Mouse (Mus musculus) hindbrain, embryonic 13.5 days (tissue): ENCODE results near the gene Alyref. TPM values are rescaled to one million over a fixed set of nuclear protein-coding genes. Genes with fewer than 3 reads are reported as not detected.

Experiments used
- ATAC-seq: fragments of 200-750 bp; cut with Nextera tagmentation; 2 replicates; pipeline ENCODE4 v1.8.0; 2017; ENCODE audit warnings: moderate TSS enrichment; ENCODE audit not compliant: low FRiP score
- H3K27ac ChIP-seq: fragments of 300-500 bp; sonication (generic); 2 replicates; pipeline ENCODE4 v1.5.1; 2015; ENCODE audit warnings: inconsistent platforms, mild to moderate bottlenecking, moderate library complexity
- H3K27me3 ChIP-seq: fragments of 300-500 bp; sonication (generic); 2 replicates; pipeline ENCODE4 v1.6.1; 2015; ENCODE audit warnings: mild to moderate bottlenecking, inconsistent platforms
- H3K36me3 ChIP-seq: fragments of 300-500 bp; sonication (generic); 2 replicates; pipeline ENCODE4 v1.6.1; 2015; ENCODE audit warnings: mild to moderate bottlenecking, inconsistent platforms
- H3K4me1 ChIP-seq: fragments of 300-500 bp; sonication (generic); replicated peaks from 2 replicates; pipeline ENCODE4 v1.6.1; 2015; ENCODE audit warnings: inconsistent platforms
- H3K4me2 ChIP-seq: fragments of 300-500 bp; sonication (generic); 2 replicates; pipeline ENCODE4 v1.6.1; 2015; ENCODE audit warnings: inconsistent platforms, mild to moderate bottlenecking, moderate library complexity
- H3K4me3 ChIP-seq: fragments of 300-500 bp; sonication (generic); 2 replicates; pipeline ENCODE4 v1.5.1; 2015; ENCODE audit warnings: mild to moderate bottlenecking, inconsistent platforms
- H3K9ac ChIP-seq: fragments of 300-500 bp; sonication (generic); 2 replicates; pipeline ENCODE4 v1.6.1; 2015; ENCODE audit warnings: mild to moderate bottlenecking, inconsistent platforms
- H3K9me3 ChIP-seq: fragments of 300-500 bp; sonication (generic); 2 replicates; pipeline ENCODE4 v1.6.1; 2016; ENCODE audit warnings: inconsistent platforms
- WGBS: fragments of 180-500 bp; shearing (Covaris S2); methylation state at CpG from one replicate; pipeline ENCODE4 v1.1.7; 2015; 5-methylcytosine and 5-hydroxymethylcytosine counted together
- polyA plus RNA-seq: library from polyadenylated mRNA; unstranded; fragments of >200 nt; fragmentation: Nextera tagmentation; extraction: Ambion mirVana; gene quantifications from 2 replicates; pipeline ENCODE4 v1.2.1, GENCODE M21; 2015

Alyref gene
- polyA plus RNA-seq, 1 experiment from 2014 or later: 290 TPM

GRCm38 (mm10) chr11:120575046-120575445, 23.1 kb downstream of the Alyref start:
- Histone ChIP-seq H3K27me3 (no peaks in the 10 kb centered on the region), H3K9ac (peak overlapping the region; percentile 86; the same call in 1 of the 2 replicates), H3K4me2 (no peak overlapping the region), H3K9me3 (no peaks in the 10 kb centered on the region), H3K36me3 (peaks cover 44% of the 10 kb centered on the region), H3K27ac (no peak overlapping the region), H3K4me1 (peaks cover 43% of the 10 kb centered on the region), H3K4me3 (no peak overlapping the region)
- no peak for ATAC-seq
- 95% methylated on average over 2 of the region's 2 CpGs for WGBS

GRCm38 (mm10) chr11:120574278-120574600, 23.9 kb downstream of the Alyref start:
- Histone ChIP-seq H3K36me3 (peaks cover 43% of the 10 kb centered on the region), H3K27ac (no peak overlapping the region), H3K9ac (peak overlapping the region; percentile 86), H3K4me3 (peak overlapping the region; percentile 96), H3K27me3 (no peaks in the 10 kb centered on the region), H3K9me3 (no peaks in the 10 kb centered on the region), H3K4me2 (peak overlapping the region; percentile 91), H3K4me1 (peaks cover 35% of the 10 kb centered on the region)
- ATAC-seq: no peak
- 48% methylated on average over 5 of the region's 5 CpGs for WGBS

GRCm38 (mm10) chr11:120573585-120574277, 24.4 kb downstream of the Alyref start:
- Histone ChIP-seq H3K4me1 (peaks cover 30% of the 10 kb centered on the region), H3K27me3 (no peaks in the 10 kb centered on the region), H3K9me3 (no peaks in the 10 kb centered on the region), H3K36me3 (peaks cover 40% of the 10 kb centered on the region), H3K4me3 (peak overlapping the region; percentile 96), H3K9ac (peak overlapping the region; percentile 86), H3K4me2 (peak overlapping the region; percentile 91), H3K27ac (peak overlapping the region; percentile 89)
- under 1% methylated on average over 23 of the region's 23 CpGs for WGBS
- ATAC-seq: no peak

- peaks cover 40% of the 10 kb centered on the region for H3K36me3 ChIP-seq
- no peaks in the 10 kb centered on the region for H3K27me3 ChIP-seq
- peak within 1 kb of the TSS; percentile 95 for H3K9ac ChIP-seq
- peak; percentile 97 for ATAC-seq
- under 1% methylated on average over 94 of the region's 94 CpGs for WGBS
- peak within 1 kb of the TSS; percentile 89 for H3K27ac ChIP-seq
- peaks cover 28% of the 10 kb centered on the region for H3K4me1 ChIP-seq
- H3K4me3 ChIP-seq: peak within 1 kb of the TSS; percentile 96
- H3K4me2 ChIP-seq: peak within 1 kb of the TSS; percentile 91
- H3K9me3 ChIP-seq: no peaks in the 10 kb centered on the region
Observed at GRCm38 (mm10) chr11:120572752-120573584, 25.2 kb downstream of the Alyref start, which contains the start of gene P4hb. P4hb (minus strand) TSS chr11:120573253.

GRCm38 (mm10) chr11:120572417-120572751, 25.8 kb downstream of the Alyref start:
- H3K4me1 ChIP-seq: peaks cover 28% of the 10 kb centered on the region
- H3K27ac ChIP-seq: peak overlapping the region; percentile 89
- H3K36me3 ChIP-seq: peaks cover 40% of the 10 kb centered on the region
- peak; percentile 43; the same call in 1 of the 2 replicates for ATAC-seq
- under 1% methylated on average over 23 of the region's 24 CpGs for WGBS
- H3K9ac ChIP-seq: peak overlapping the region; percentile 95
- peak overlapping the region; percentile 75 for H3K4me2 ChIP-seq
- H3K27me3 ChIP-seq: no peaks in the 10 kb centered on the region
- no peaks in the 10 kb centered on the region for H3K9me3 ChIP-seq
- peak overlapping the region; percentile 96 for H3K4me3 ChIP-seq

GRCm38 (mm10) chr11:120571754-120572416, 26.3 kb downstream of the Alyref start:
- 16% methylated on average over 11 of the region's 11 CpGs for WGBS
- peak overlapping the region; percentile 95 for H3K9ac ChIP-seq

GRCm38 (mm10) chr11:120571122-120571521, 27.0 kb downstream of the Alyref start:
- no peaks in the 10 kb centered on the region for H3K9me3 ChIP-seq
- peaks cover 48% of the 10 kb centered on the region for H3K36me3 ChIP-seq
- 86% methylated on average over 3 of the region's 3 CpGs for WGBS
- peak overlapping the region; percentile 95 for H3K9ac ChIP-seq
- no peak overlapping the region for H3K27ac ChIP-seq
- ATAC-seq: no peak
- peak overlapping the region; percentile 75 for H3K4me2 ChIP-seq
- peak overlapping the region; percentile 96 for H3K4me3 ChIP-seq
- H3K4me1 ChIP-seq: peaks cover 28% of the 10 kb centered on the region
- H3K27me3 ChIP-seq: no peaks in the 10 kb centered on the region

More at GRCm38 (mm10) chr11:120571754-120572416, 26.3 kb downstream of the Alyref start:
- H3K4me2 ChIP-seq: peak overlapping the region; percentile 75
- ATAC-seq: no peak
- peaks cover 41% of the 10 kb centered on the region for H3K36me3 ChIP-seq
- peak overlapping the region; percentile 96 for H3K4me3 ChIP-seq
- H3K9me3 ChIP-seq: no peaks in the 10 kb centered on the region
- H3K4me1 ChIP-seq: peaks cover 28% of the 10 kb centered on the region
- no peaks in the 10 kb centered on the region for H3K27me3 ChIP-seq
- H3K27ac ChIP-seq: peak overlapping the region; percentile 89

- peaks cover 76% of the 10 kb centered on the region for H3K36me3 ChIP-seq
- ATAC-seq: no peak
- H3K4me3 ChIP-seq: no peak overlapping the region
- peaks cover 16% of the 10 kb centered on the region for H3K4me1 ChIP-seq
- no peaks in the 10 kb centered on the region for H3K27me3 ChIP-seq
- WGBS: 92% methylated on average over 6 of the region's 6 CpGs
- H3K4me2 ChIP-seq: no peak overlapping the region
- no peak overlapping the region for H3K27ac ChIP-seq
- H3K9me3 ChIP-seq: no peaks in the 10 kb centered on the region
- H3K9ac ChIP-seq: no peak overlapping the region
Observed at GRCm38 (mm10) chr11:120568324-120568723, 29.8 kb downstream of the Alyref start.

- Histone ChIP-seq H3K4me1 (no peaks in the 10 kb centered on the region), H3K9me3 (no peaks in the 10 kb centered on the region), H3K9ac (no peak overlapping the region), H3K27ac (no peak overlapping the region), H3K36me3 (peaks cover 95% of the 10 kb centered on the region), H3K4me3 (no peak overlapping the region), H3K27me3 (no peaks in the 10 kb centered on the region), H3K4me2 (no peak overlapping the region)
- no peak for ATAC-seq
- WGBS: 87% methylated on average over 9 of the region's 9 CpGs
Observed at GRCm38 (mm10) chr11:120565114-120565513, 33.1 kb downstream of the Alyref start.

GRCm38 (mm10) chr11:120562949-120563348, 35.2 kb downstream of the Alyref start:
- H3K4me2 ChIP-seq: no peak overlapping the region
- H3K4me3 ChIP-seq: no peak overlapping the region
- peaks cover 92% of the 10 kb centered on the region for H3K36me3 ChIP-seq
- no peaks in the 10 kb centered on the region for H3K4me1 ChIP-seq
- H3K27ac ChIP-seq: no peak overlapping the region
- H3K9ac ChIP-seq: no peak overlapping the region
- no peaks in the 10 kb centered on the region for H3K9me3 ChIP-seq
- 96% methylated on average over 13 of the region's 13 CpGs for WGBS
- H3K27me3 ChIP-seq: no peaks in the 10 kb centered on the region
- ATAC-seq: no peak

GRCm38 (mm10) chr11:120560952-120561728, 37.0 kb downstream of the Alyref start:
- no peak overlapping the region for H3K4me3 ChIP-seq
- H3K36me3 ChIP-seq: peaks cover 74% of the 10 kb centered on the region
- H3K4me2 ChIP-seq: no peak overlapping the region
- H3K9ac ChIP-seq: no peak overlapping the region
- H3K9me3 ChIP-seq: peaks cover 4% of the 10 kb centered on the region; the same call in 1 of the 2 replicates
- 92% methylated on average over 13 of the region's 13 CpGs for WGBS
- no peaks in the 10 kb centered on the region for H3K27me3 ChIP-seq
- no peak overlapping the region for H3K27ac ChIP-seq
- no peak for ATAC-seq
- no peaks in the 10 kb centered on the region for H3K4me1 ChIP-seq
